Mouse (Mus musculus) CH12.LX (cell line): ENCODE data around the gene Timm22.

Experiments
- BHLHE40 ChIP-seq: IDR thresholded peaks from 2 replicates; pipeline ENCODE4 v1.6.1; 2011; ENCODE audit warnings: mild to moderate bottlenecking, low read depth, low read length, improper control_type of control experiment
- CTCF ChIP-seq, 2 experiments: IDR thresholded peaks in 1 of 2; conservative IDR thresholded peaks in 1 of 2; 2 replicates each; pipeline ENCODE4 v1.5.1; 2011 to 2012; ENCODE audit warnings: low read depth in 2 of 2, low read length in 2 of 2, improper control_type of control experiment in 1 of 2, inconsistent platforms in 1 of 2, mild to moderate bottlenecking in 1 of 2, moderate library complexity in 1 of 2
- E2F4 ChIP-seq: IDR thresholded peaks from 2 replicates; pipeline ENCODE4 v1.6.1; 2011; ENCODE audit warnings: low read depth, low read length, improper control_type of control experiment; ENCODE audit not compliant: insufficient replicate concordance
- EP300 ChIP-seq: IDR thresholded peaks from 2 replicates; pipeline ENCODE4 v1.6.1; 2011; ENCODE audit warnings: low read length, improper control_type of control experiment
- GABPA ChIP-seq: IDR thresholded peaks from 2 replicates; pipeline ENCODE4 v1.6.1; 2012; ENCODE audit warnings: low read depth, low read length, improper control_type of control experiment, inconsistent platforms; ENCODE audit not compliant: insufficient replicate concordance
- JUND ChIP-seq: conservative IDR thresholded peaks from 2 replicates; pipeline ENCODE4 v1.6.1; 2011; ENCODE audit warnings: low read depth, low read length, improper control_type of control experiment
- NELFE ChIP-seq: IDR thresholded peaks from 2 replicates; pipeline ENCODE4 v1.6.1; 2011; ENCODE audit warnings: low read depth, low read length, improper control_type of control experiment
- POLR2A ChIP-seq: IDR thresholded peaks from 2 replicates; pipeline ENCODE4 v1.6.1; 2011; ENCODE audit warnings: low read depth, mild to moderate bottlenecking, improper control_type of control experiment, low read length
- SMC3 ChIP-seq: IDR thresholded peaks from 2 replicates; pipeline ENCODE4 v1.6.1; 2011; ENCODE audit warnings: low read depth, low read length, improper control_type of control experiment
- TBP ChIP-seq: conservative IDR thresholded peaks from 2 replicates; pipeline ENCODE4 v1.6.1; 2011; ENCODE audit warnings: low read depth, low read length, improper control_type of control experiment
- USF1 ChIP-seq: IDR thresholded peaks from 2 replicates; pipeline ENCODE4 v1.6.1; 2014; ENCODE audit warnings: low read depth, mild to moderate bottlenecking, inconsistent platforms, low read length, improper control_type of control experiment
- USF2 ChIP-seq: conservative IDR thresholded peaks from 2 replicates; pipeline ENCODE4 v1.6.1; 2011; ENCODE audit warnings: low read depth, low read length, improper control_type of control experiment

DNA sequence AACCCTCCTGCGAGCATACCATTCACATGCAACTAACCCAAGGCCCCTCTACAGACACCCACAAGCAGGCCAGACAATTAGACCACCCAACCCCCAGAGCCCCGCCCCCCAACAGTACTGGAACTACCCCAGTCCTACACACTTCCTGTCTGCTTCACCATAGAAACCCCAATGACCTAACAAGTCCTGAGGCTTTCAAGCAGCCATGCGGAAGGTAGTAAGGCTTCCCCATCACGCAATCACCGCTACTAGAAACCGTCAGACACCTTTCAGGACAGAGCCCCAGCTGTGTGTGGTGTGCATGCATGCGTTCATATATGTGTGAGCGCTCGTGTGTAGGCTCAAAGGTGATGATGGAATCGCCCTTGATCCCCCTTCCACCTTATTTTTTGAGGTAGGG is 50.1 kb downstream of the Timm22 start:
- TF ChIP-seq EP300: peak; percentile 36; the same call in 1 of the 2 replicates
- TF ChIP-seq CTCF (conservative IDR thresholded peaks at IDR 0.05 in 1 of 2, IDR thresholded peaks at IDR 0.05 in 1 of 2; ENCODE audit: low read depth in 2 of 2, low read length in 2 of 2): no peak
- no peak for TF ChIP-seq JUND
- no peak for TF ChIP-seq GABPA
- no peak for TF ChIP-seq USF2
- peak; percentile 7; the same call in 1 of the 2 replicates for TF ChIP-seq SMC3
- TF ChIP-seq E2F4: no peak
- peak; percentile 90 for TF ChIP-seq BHLHE40
- peak; percentile 50 for TF ChIP-seq POLR2A
- TF ChIP-seq NELFE: no peak
- TF ChIP-seq USF1: no peak
- TF ChIP-seq TBP: no peak
